Mouse (Mus musculus) heart, embryonic 15.5 days (tissue): ENCODE results near the gene Wdfy2. TPM values are rescaled to one million over a fixed set of nuclear protein-coding genes. Genes with fewer than 3 reads are reported as not detected.

Experiments
- ATAC-seq: fragments of 200-750 bp; cut with Nextera tagmentation; replicated peaks from 2 replicates; pipeline ENCODE4 v1.8.0; 2017; ENCODE audit warnings: low read depth, moderate TSS enrichment; ENCODE audit not compliant: insufficient number of reproducible peaks, insufficient read depth, low FRiP score
- H3K27ac ChIP-seq: fragments of 300-500 bp; sonication (generic); 2 replicates; pipeline ENCODE4 v1.5.1; 2015; ENCODE audit warnings: mild to moderate bottlenecking, inconsistent platforms
- H3K27me3 ChIP-seq: fragments of 300-500 bp; sonication (generic); 2 replicates; pipeline ENCODE4 v1.6.1; 2015; ENCODE audit warnings: inconsistent platforms
- H3K36me3 ChIP-seq: fragments of 300-500 bp; sonication (generic); 2 replicates; pipeline ENCODE4 v1.6.1; 2015; ENCODE audit warnings: mild to moderate bottlenecking, inconsistent platforms
- H3K4me1 ChIP-seq: fragments of 300-500 bp; sonication (generic); replicated peaks from 2 replicates; pipeline ENCODE4 v1.6.1; 2015; ENCODE audit warnings: inconsistent platforms
- H3K4me2 ChIP-seq: fragments of 300-500 bp; sonication (generic); 2 replicates; pipeline ENCODE4 v1.6.1; 2015; ENCODE audit warnings: inconsistent platforms, mild to moderate bottlenecking, moderate library complexity
- H3K4me3 ChIP-seq: fragments of 300-500 bp; sonication (generic); 2 replicates; pipeline ENCODE4 v1.5.1; 2015; ENCODE audit warnings: mild to moderate bottlenecking, inconsistent platforms
- H3K9ac ChIP-seq: fragments of 300-500 bp; sonication (generic); 2 replicates; pipeline ENCODE4 v1.6.1; 2015; ENCODE audit warnings: mild to moderate bottlenecking, inconsistent platforms
- H3K9me3 ChIP-seq: fragments of 300-500 bp; sonication (generic); replicated peaks from 2 replicates; pipeline ENCODE4 v1.6.1; 2016; ENCODE audit warnings: inconsistent platforms
- WGBS: fragments of 180-500 bp; shearing (Covaris S2); methylation state at CpG from one replicate; pipeline ENCODE4 v1.1.7; 2015; ENCODE audit warnings: mixed read lengths; 5-methylcytosine and 5-hydroxymethylcytosine counted together
- polyA plus RNA-seq: library from polyadenylated mRNA; unstranded; fragments of >200 nt; fragmentation: Nextera tagmentation; extraction: Ambion mirVana; gene quantifications from 2 replicates; pipeline ENCODE4 v1.2.1, GENCODE M21; 2015

The Wdfy2 gene
- polyA plus RNA-seq, 1 experiment from 2014 or later: 3.0 TPM

DNA sequence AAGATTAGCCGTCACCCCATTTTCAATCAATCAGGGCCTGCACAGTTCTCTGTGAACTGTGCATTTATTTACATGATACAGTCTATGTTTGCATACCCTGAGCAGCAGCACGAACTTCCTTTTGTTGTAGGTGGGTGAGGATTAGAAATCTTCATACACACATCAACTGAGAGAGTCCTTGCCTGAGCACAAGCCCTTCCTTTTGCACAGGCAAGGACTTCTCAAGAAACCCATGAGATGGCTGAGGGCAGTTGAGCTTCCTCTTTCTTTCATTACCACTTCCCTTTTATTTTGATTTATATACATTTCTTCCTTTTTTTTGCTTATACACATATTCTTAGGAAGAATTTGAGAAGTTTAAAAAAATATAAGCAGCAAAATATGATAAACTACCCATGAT is 27.9 kb downstream of the Wdfy2 start:
- Histone ChIP-seq H3K27me3 (no peaks in the 10 kb centered on the region), H3K36me3 (no peaks in the 10 kb centered on the region), H3K27ac (no peak overlapping the region), H3K4me3 (no peak overlapping the region), H3K9me3 (no peaks in the 10 kb centered on the region), H3K4me1 (peaks cover 12% of the 10 kb centered on the region; the same call in 1 of the 2 replicates), H3K4me2 (no peak overlapping the region), H3K9ac (no peak overlapping the region)
- WGBS: 73% methylated on average over 2 of the region's 2 CpGs
- ATAC-seq: no peak

DNA sequence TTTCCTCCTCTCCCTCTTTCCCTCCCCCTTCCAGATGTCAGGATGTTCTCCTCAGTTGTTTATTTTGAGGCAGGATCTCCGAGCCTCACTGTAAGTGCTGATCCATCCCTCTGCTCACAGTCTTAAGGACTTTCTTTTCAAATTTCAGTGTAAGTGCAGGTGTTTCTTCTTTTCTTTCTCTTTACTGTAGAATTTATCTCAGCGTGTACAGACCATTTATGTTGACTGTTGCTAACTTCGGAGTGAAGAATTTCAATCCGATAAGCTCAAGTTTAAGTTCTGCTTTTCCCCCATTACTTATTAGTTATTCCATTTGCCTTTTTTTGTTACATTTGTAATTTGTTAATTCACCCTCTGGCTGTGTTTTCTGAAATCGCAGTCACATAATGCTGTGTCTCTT is 29.6 kb downstream of the Wdfy2 start:
- no peak overlapping the region for H3K4me3 ChIP-seq
- no peaks in the 10 kb centered on the region for H3K27me3 ChIP-seq
- H3K9ac ChIP-seq: no peak overlapping the region
- no peaks in the 10 kb centered on the region for H3K9me3 ChIP-seq
- WGBS: 72% methylated on average over 5 of the region's 5 CpGs
- no peaks in the 10 kb centered on the region for H3K36me3 ChIP-seq
- no peak overlapping the region for H3K4me2 ChIP-seq
- H3K27ac ChIP-seq: no peak overlapping the region
- no peak for ATAC-seq
- H3K4me1 ChIP-seq: peaks cover 18% of the 10 kb centered on the region

DNA sequence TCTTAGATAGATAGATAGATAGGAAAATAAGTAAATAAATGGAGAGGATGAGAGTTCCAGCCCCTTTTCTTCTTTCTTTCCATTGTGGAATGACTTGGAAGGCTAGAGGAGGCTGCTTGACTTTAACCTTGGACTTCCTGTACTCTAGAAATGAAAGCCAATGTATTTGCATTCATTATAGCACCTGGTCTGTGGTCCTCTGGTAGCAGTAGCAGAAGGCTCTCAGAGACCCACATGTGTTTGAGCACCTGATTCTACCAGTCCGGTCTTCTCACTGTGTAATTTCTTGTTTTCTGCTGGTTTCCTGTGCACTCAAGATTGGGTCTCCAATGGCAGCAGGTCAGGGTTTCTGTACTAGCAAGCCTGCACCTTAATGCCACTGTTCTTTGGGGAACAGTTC is 30.1 kb downstream of the Wdfy2 start:
- H3K4me3 ChIP-seq: no peak overlapping the region
- H3K4me2 ChIP-seq: no peak overlapping the region
- 80% methylated on average over 1 of the region's 1 CpGs for WGBS
- H3K36me3 ChIP-seq: no peaks in the 10 kb centered on the region
- H3K9me3 ChIP-seq: no peaks in the 10 kb centered on the region
- no peak overlapping the region for H3K9ac ChIP-seq
- no peak for ATAC-seq
- H3K27ac ChIP-seq: no peak overlapping the region
- H3K27me3 ChIP-seq: no peaks in the 10 kb centered on the region
- H3K4me1 ChIP-seq: peaks cover 20% of the 10 kb centered on the region

- Histone ChIP-seq H3K9me3 (no peaks in the 10 kb centered on the region), H3K4me1 (peaks cover 20% of the 10 kb centered on the region), H3K27me3 (no peaks in the 10 kb centered on the region), H3K27ac (no peak overlapping the region), H3K4me3 (no peak overlapping the region), H3K9ac (no peak overlapping the region), H3K36me3 (no peaks in the 10 kb centered on the region), H3K4me2 (no peak overlapping the region)
- WGBS: 39% methylated on average over 3 of the region's 3 CpGs
- ATAC-seq: no peak; the same call in 1 of the 2 replicates
Measured at GRCm38 (mm10) chr14:62868254-62868653, 30.8 kb downstream of the Wdfy2 start.

DNA sequence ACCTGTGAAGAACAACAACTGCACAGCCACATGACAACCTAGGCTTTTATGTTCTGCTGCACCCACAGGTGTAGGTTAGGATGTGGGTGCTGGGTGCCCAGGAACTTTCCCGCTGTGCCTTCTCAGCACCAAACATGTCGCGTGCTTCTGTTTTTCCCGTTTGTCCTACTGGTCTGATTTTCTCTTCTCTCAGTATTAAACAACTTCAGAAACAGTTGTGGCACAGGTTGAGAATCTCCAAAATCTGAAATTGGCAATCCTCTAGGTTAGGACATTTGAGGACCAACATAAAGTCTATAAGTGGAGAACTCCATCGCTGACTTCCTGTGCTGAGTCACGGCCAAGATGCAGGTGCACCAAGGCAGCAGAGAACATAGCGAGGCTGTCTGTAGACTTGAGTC is 32.8 kb downstream of the Wdfy2 start:
- ATAC-seq: no peak
- Histone ChIP-seq H3K36me3 (no peaks in the 10 kb centered on the region), H3K4me1 (peaks cover 13% of the 10 kb centered on the region), H3K27ac (no peak overlapping the region), H3K4me3 (no peak overlapping the region), H3K9me3 (no peaks in the 10 kb centered on the region), H3K27me3 (no peaks in the 10 kb centered on the region), H3K4me2 (no peak overlapping the region), H3K9ac (no peak overlapping the region)
- WGBS: 95% methylated on average over 7 of the region's 7 CpGs

DNA sequence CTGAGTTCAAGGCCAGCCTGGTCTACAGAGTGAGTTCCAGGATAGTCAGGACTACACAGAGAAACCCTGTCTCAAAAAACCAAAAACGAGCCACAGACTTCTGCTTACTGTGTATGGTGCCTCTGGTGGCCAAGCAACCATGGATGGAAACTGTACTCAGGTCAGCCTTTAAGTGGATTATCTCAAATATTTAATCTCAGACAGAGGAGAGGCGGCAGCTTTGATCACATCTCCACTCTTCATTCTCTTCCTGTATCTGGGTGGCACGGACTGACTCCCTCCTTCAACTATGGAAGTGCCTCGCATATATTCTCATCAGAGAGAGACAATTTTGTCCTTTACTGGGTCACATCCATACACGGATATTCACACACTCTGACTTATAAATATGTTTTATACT is 34.0 kb downstream of the Wdfy2 start:
- Histone ChIP-seq H3K9me3 (no peaks in the 10 kb centered on the region), H3K36me3 (no peaks in the 10 kb centered on the region), H3K4me1 (peaks cover 13% of the 10 kb centered on the region), H3K27ac (peak overlapping the region; percentile 67), H3K4me3 (no peak overlapping the region), H3K9ac (no peak overlapping the region), H3K27me3 (no peaks in the 10 kb centered on the region), H3K4me2 (no peak overlapping the region)
- WGBS: 70% methylated on average over 5 of the region's 5 CpGs
- ATAC-seq: no peak

- Histone ChIP-seq H3K4me2 (no peak overlapping the region), H3K27me3 (no peaks in the 10 kb centered on the region), H3K4me1 (peaks cover 17% of the 10 kb centered on the region), H3K4me3 (no peak overlapping the region), H3K9ac (no peak overlapping the region), H3K9me3 (no peaks in the 10 kb centered on the region), H3K36me3 (no peaks in the 10 kb centered on the region), H3K27ac (peak overlapping the region; percentile 67)
- ATAC-seq: no peak
- 37% methylated on average over 2 of the region's 2 CpGs for WGBS
Measured at GRCm38 (mm10) chr14:62871932-62872331, 34.5 kb downstream of the Wdfy2 start.

- whole genome bisulfite sequencing: 70% methylated on average over 4 of the region's 4 CpGs
- no peaks in the 10 kb centered on the region for H3K27me3 ChIP-seq
- no peak overlapping the region for H3K9ac ChIP-seq
- no peak overlapping the region for H3K4me3 ChIP-seq
- no peak overlapping the region for H3K4me2 ChIP-seq
- no peaks in the 10 kb centered on the region for H3K36me3 ChIP-seq
- no peak for ATAC-seq
- H3K27ac ChIP-seq: no peak overlapping the region
- peaks cover 27% of the 10 kb centered on the region for H3K4me1 ChIP-seq
- no peaks in the 10 kb centered on the region for H3K9me3 ChIP-seq
Measured at GRCm38 (mm10) chr14:62873820-62874219, 36.3 kb downstream of the Wdfy2 start.

- no peak for ATAC-seq
- no peak overlapping the region for H3K27ac ChIP-seq
- H3K36me3 ChIP-seq: no peaks in the 10 kb centered on the region
- no peak overlapping the region for H3K9ac ChIP-seq
- no peak overlapping the region for H3K4me3 ChIP-seq
- no peaks in the 10 kb centered on the region for H3K9me3 ChIP-seq
- 85% methylated on average over 8 of the region's 8 CpGs for WGBS
- H3K27me3 ChIP-seq: no peaks in the 10 kb centered on the region
- peaks cover 32% of the 10 kb centered on the region for H3K4me1 ChIP-seq
- H3K4me2 ChIP-seq: no peak overlapping the region
Measured at GRCm38 (mm10) chr14:62874348-62874747, 36.9 kb downstream of the Wdfy2 start.

DNA sequence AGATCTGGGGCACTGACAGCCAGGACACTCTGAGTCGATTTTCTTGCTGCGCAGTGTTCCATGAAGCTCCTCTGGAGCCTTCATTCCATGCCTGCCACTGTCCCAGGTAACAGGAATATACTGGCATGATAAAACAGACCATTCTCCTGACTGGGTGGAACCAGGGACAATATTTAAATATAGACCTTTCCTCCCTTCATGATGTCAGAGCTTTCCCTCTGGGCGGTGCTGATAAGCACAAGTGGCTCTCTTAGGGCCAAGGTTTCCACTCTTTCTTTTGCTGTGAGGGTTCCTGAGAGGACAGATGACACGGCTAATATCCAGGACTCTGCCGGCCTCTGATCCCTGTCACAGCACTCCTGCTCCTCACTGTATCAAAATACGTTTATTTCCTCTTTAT is 40.6 kb downstream of the Wdfy2 start:
- Histone ChIP-seq H3K36me3 (no peaks in the 10 kb centered on the region), H3K27me3 (no peaks in the 10 kb centered on the region), H3K4me1 (peaks cover 40% of the 10 kb centered on the region), H3K9ac (no peak overlapping the region), H3K4me3 (no peak overlapping the region), H3K9me3 (no peaks in the 10 kb centered on the region), H3K27ac (peak overlapping the region; percentile 59), H3K4me2 (peak overlapping the region; percentile 26; the same call in 1 of the 2 replicates)
- WGBS: 26% methylated on average over 6 of the region's 6 CpGs
- peak; percentile 72 for ATAC-seq

GRCm38 (mm10) chr14:62878634-62879430 is 41.4 kb downstream of the Wdfy2 start:
- 47% methylated on average over 7 of the region's 7 CpGs for WGBS
- Histone ChIP-seq H3K27ac (no peak overlapping the region), H3K4me1 (peaks cover 40% of the 10 kb centered on the region), H3K27me3 (no peaks in the 10 kb centered on the region), H3K36me3 (no peaks in the 10 kb centered on the region), H3K4me3 (no peak overlapping the region), H3K9me3 (no peaks in the 10 kb centered on the region), H3K4me2 (no peak overlapping the region), H3K9ac (no peak overlapping the region)
- no peak for ATAC-seq

DNA sequence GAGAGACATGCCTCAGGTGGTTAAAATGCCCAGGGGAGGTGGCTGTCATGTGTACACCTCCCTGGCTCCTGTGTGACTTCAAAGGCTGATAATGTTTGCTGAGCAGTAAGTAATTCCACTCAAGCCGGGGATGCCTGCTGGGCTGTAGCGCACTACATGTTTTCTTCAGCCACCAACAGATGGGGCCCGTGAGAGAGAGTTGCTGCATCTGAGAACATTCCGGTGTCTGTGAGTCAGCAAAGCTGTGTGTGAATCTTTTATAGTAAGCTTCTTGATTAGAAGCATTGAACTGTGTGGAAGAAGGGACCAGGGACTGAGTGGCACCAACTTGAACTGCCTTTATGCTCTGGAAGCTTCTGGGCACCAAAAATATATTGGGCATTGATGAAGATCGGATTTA is 42.0 kb downstream of the Wdfy2 start:
- WGBS: 14% methylated on average over 5 of the region's 5 CpGs
- Histone ChIP-seq H3K36me3 (no peaks in the 10 kb centered on the region), H3K9me3 (no peaks in the 10 kb centered on the region), H3K4me2 (no peak overlapping the region), H3K4me3 (no peak overlapping the region), H3K4me1 (peaks cover 40% of the 10 kb centered on the region), H3K27me3 (no peaks in the 10 kb centered on the region), H3K9ac (no peak overlapping the region), H3K27ac (peak overlapping the region; percentile 56)
- ATAC-seq: peak; percentile 72
